Mouse (Mus musculus): Measurements from ENCODE around the gene Kank4. TPM values are rescaled to one million over a fixed set of nuclear protein-coding genes. Genes with fewer than 3 reads are reported as not detected.
A peak's percentile ranks its signal among the peaks of the same experiment; 100 is the strongest.

Kank4 gene
- polyA plus RNA-seq, 1 experiment from 2014 or later, result 0.84 TPM

- Histone ChIP-seq H3K4me1 (ENCODE audit: control insufficient read depth in 2 of 2, insufficient read depth in 2 of 2, low read length in 2 of 2) (peaks cover 3% of the 10 kb centered on the region in 2 experiments; a peak in 3 of 4 replicates), H3K36me3 (ENCODE audit: control insufficient read depth, insufficient read depth, low read length) (no peaks in the 10 kb centered on the region), H3K4me3 (ENCODE audit: control insufficient read depth in 1 of 2, insufficient read depth in 1 of 2, low read depth in 1 of 2, low read length in 2 of 2) (peak overlapping the region; percentile 13 to 34), H3K27me3 (ENCODE audit: control insufficient read depth, insufficient read depth, low read length) (no peaks in the 10 kb centered on the region), H3K27ac (replicated peaks in 1 of 2; ENCODE audit: control insufficient read depth in 1 of 2, insufficient read depth in 1 of 2, low read depth in 2 of 2, low read length in 2 of 2) (peak overlapping the region; percentile 6 to 24; a peak in 1 of 4 replicates), H3K9ac (ENCODE audit: low read length) (peak overlapping the region; percentile 57; the same call in 1 of the 2 replicates), H3K4me2 (ENCODE audit: low read length) (peak overlapping the region; percentile 69), H3K9me3 (ENCODE audit: control insufficient read depth, low read length) (no peaks in the 10 kb centered on the region)
- 3% methylated on average over 10 of the region's 10 CpGs for WGBS
- ATAC-seq (ENCODE audit: insufficient number of reproducible peaks, insufficient read depth, low FRiP score, low read depth), result no peak
Measured at GRCm38 (mm10) chr4:98789861-98790311, 27.5 kb downstream of the Kank4 start.

- H3K4me2 ChIP-seq (ENCODE audit: low read length), result peak overlapping the region; percentile 69
- peak overlapping the region; percentile 13 to 34; a peak in 3 of 4 replicates for H3K4me3 ChIP-seq (ENCODE audit: control insufficient read depth in 1 of 2, insufficient read depth in 1 of 2, low read depth in 1 of 2, low read length in 2 of 2)
- H3K4me1 ChIP-seq (ENCODE audit: control insufficient read depth in 2 of 2, insufficient read depth in 2 of 2, low read length in 2 of 2), result peaks cover 3% of the 10 kb centered on the region in 2 experiments; a peak in 3 of 4 replicates
- no peak overlapping the region for H3K27ac ChIP-seq (replicated peaks in 1 of 2; ENCODE audit: control insufficient read depth in 1 of 2, insufficient read depth in 1 of 2, low read depth in 2 of 2, low read length in 2 of 2)
- no peaks in the 10 kb centered on the region for H3K36me3 ChIP-seq (ENCODE audit: control insufficient read depth, insufficient read depth, low read length)
- no peaks in the 10 kb centered on the region for H3K9me3 ChIP-seq (ENCODE audit: control insufficient read depth, low read length)
- peak overlapping the region; percentile 57; the same call in 1 of the 2 replicates for H3K9ac ChIP-seq (ENCODE audit: low read length)
- no peaks in the 10 kb centered on the region for H3K27me3 ChIP-seq (ENCODE audit: control insufficient read depth, insufficient read depth, low read length)
- 73% methylated on average over 7 of the region's 7 CpGs for WGBS
- ATAC-seq (ENCODE audit: insufficient number of reproducible peaks, insufficient read depth, low FRiP score, low read depth), result no peak
Measured at GRCm38 (mm10) chr4:98789133-98789765, 28.1 kb downstream of the Kank4 start.

- peaks cover 3% of the 10 kb centered on the region in 2 experiments; a peak in 3 of 4 replicates for H3K4me1 ChIP-seq (ENCODE audit: control insufficient read depth in 2 of 2, insufficient read depth in 2 of 2, low read length in 2 of 2)
- no peak overlapping the region for H3K27ac ChIP-seq (replicated peaks in 1 of 2; ENCODE audit: control insufficient read depth in 1 of 2, insufficient read depth in 1 of 2, low read depth in 2 of 2, low read length in 2 of 2)
- H3K4me3 ChIP-seq (ENCODE audit: control insufficient read depth in 1 of 2, insufficient read depth in 1 of 2, low read depth in 1 of 2, low read length in 2 of 2), result no peak overlapping the region
- no peaks in the 10 kb centered on the region for H3K36me3 ChIP-seq (ENCODE audit: control insufficient read depth, insufficient read depth, low read length)
- no peaks in the 10 kb centered on the region for H3K9me3 ChIP-seq (ENCODE audit: control insufficient read depth, low read length)
- WGBS, result 48% methylated on average over 3 of the region's 3 CpGs
- H3K27me3 ChIP-seq (ENCODE audit: control insufficient read depth, insufficient read depth, low read length), result no peaks in the 10 kb centered on the region
- no peak overlapping the region for H3K4me2 ChIP-seq (ENCODE audit: low read length)
- no peak overlapping the region for H3K9ac ChIP-seq (ENCODE audit: low read length)
- ATAC-seq (ENCODE audit: insufficient number of reproducible peaks, insufficient read depth, low FRiP score, low read depth), result no peak
Measured at GRCm38 (mm10) chr4:98786281-98786680, 31.1 kb downstream of the Kank4 start.

- Histone ChIP-seq H3K36me3 (ENCODE audit: control insufficient read depth, insufficient read depth, low read length) (no peaks in the 10 kb centered on the region), H3K9ac (ENCODE audit: low read length) (no peak overlapping the region), H3K27ac (replicated peaks in 1 of 2; ENCODE audit: control insufficient read depth in 1 of 2, insufficient read depth in 1 of 2, low read depth in 2 of 2, low read length in 2 of 2) (no peak overlapping the region), H3K4me2 (ENCODE audit: low read length) (no peak overlapping the region), H3K27me3 (ENCODE audit: control insufficient read depth, insufficient read depth, low read length) (no peaks in the 10 kb centered on the region), H3K9me3 (ENCODE audit: control insufficient read depth, low read length) (no peaks in the 10 kb centered on the region), H3K4me3 (ENCODE audit: control insufficient read depth in 1 of 2, insufficient read depth in 1 of 2, low read depth in 1 of 2, low read length in 2 of 2) (no peak overlapping the region), H3K4me1 (ENCODE audit: control insufficient read depth in 2 of 2, insufficient read depth in 2 of 2, low read length in 2 of 2) (peaks cover 3% of the 10 kb centered on the region in 2 experiments; a peak in 3 of 4 replicates)
- ATAC-seq (ENCODE audit: insufficient number of reproducible peaks, insufficient read depth, low FRiP score, low read depth), result no peak
- WGBS, result 44% methylated on average over 8 of the region's 8 CpGs
Measured at GRCm38 (mm10) chr4:98785851-98786250, 31.5 kb downstream of the Kank4 start.

- Histone ChIP-seq H3K36me3 (ENCODE audit: control insufficient read depth, insufficient read depth, low read length) (no peaks in the 10 kb centered on the region), H3K9ac (ENCODE audit: low read length) (no peak overlapping the region), H3K9me3 (ENCODE audit: control insufficient read depth, low read length) (no peaks in the 10 kb centered on the region), H3K27ac (replicated peaks in 1 of 2; ENCODE audit: control insufficient read depth in 1 of 2, insufficient read depth in 1 of 2, low read depth in 2 of 2, low read length in 2 of 2) (no peak overlapping the region), H3K4me3 (ENCODE audit: control insufficient read depth in 1 of 2, insufficient read depth in 1 of 2, low read depth in 1 of 2, low read length in 2 of 2) (no peak overlapping the region), H3K4me2 (ENCODE audit: low read length) (peak overlapping the region; percentile 50), H3K27me3 (ENCODE audit: control insufficient read depth, insufficient read depth, low read length) (peaks cover 17% of the 10 kb centered on the region), H3K4me1 (ENCODE audit: control insufficient read depth in 2 of 2, insufficient read depth in 2 of 2, low read length in 2 of 2) (peaks cover 10 to 17% of the 10 kb centered on the region in 2 experiments)
- WGBS, result 7% methylated on average over 16 of the region's 16 CpGs
- no peak for ATAC-seq (ENCODE audit: insufficient number of reproducible peaks, insufficient read depth, low FRiP score, low read depth)
Measured at GRCm38 (mm10) chr4:98778219-98778618, 39.1 kb downstream of the Kank4 start.

- no peaks in the 10 kb centered on the region for H3K9me3 ChIP-seq (ENCODE audit: control insufficient read depth, low read length)
- peaks cover 17% of the 10 kb centered on the region for H3K27me3 ChIP-seq (ENCODE audit: control insufficient read depth, insufficient read depth, low read length)
- H3K4me2 ChIP-seq (ENCODE audit: low read length), result peak overlapping the region; percentile 50; the same call in 1 of the 2 replicates
- H3K27ac ChIP-seq (replicated peaks in 1 of 2; ENCODE audit: control insufficient read depth in 1 of 2, insufficient read depth in 1 of 2, low read depth in 2 of 2, low read length in 2 of 2), result no peak overlapping the region
- H3K4me1 ChIP-seq (ENCODE audit: control insufficient read depth in 2 of 2, insufficient read depth in 2 of 2, low read length in 2 of 2), result peaks cover 10 to 17% of the 10 kb centered on the region in 2 experiments
- H3K9ac ChIP-seq (ENCODE audit: low read length), result no peak overlapping the region
- WGBS, result 54% methylated on average over 6 of the region's 6 CpGs
- H3K4me3 ChIP-seq (ENCODE audit: control insufficient read depth in 1 of 2, insufficient read depth in 1 of 2, low read depth in 1 of 2, low read length in 2 of 2), result no peak overlapping the region
- H3K36me3 ChIP-seq (ENCODE audit: control insufficient read depth, insufficient read depth, low read length), result no peaks in the 10 kb centered on the region
- 0 out of 2 replicates have a peak, but pooled peaks have one; percentile 31 for ATAC-seq (ENCODE audit: insufficient number of reproducible peaks, insufficient read depth, low FRiP score, low read depth)
Measured at GRCm38 (mm10) chr4:98777464-98777863, 39.9 kb downstream of the Kank4 start.

- no peak; the same call in 1 of the 2 replicates for ATAC-seq (ENCODE audit: insufficient number of reproducible peaks, insufficient read depth, low FRiP score, low read depth)
- Histone ChIP-seq H3K36me3 (ENCODE audit: control insufficient read depth, insufficient read depth, low read length) (no peaks in the 10 kb centered on the region), H3K4me2 (ENCODE audit: low read length) (no peak overlapping the region), H3K4me1 (ENCODE audit: control insufficient read depth in 2 of 2, insufficient read depth in 2 of 2, low read length in 2 of 2) (peaks cover 10 to 17% of the 10 kb centered on the region in 2 experiments), H3K9me3 (ENCODE audit: control insufficient read depth, low read length) (no peaks in the 10 kb centered on the region), H3K9ac (ENCODE audit: low read length) (no peak overlapping the region), H3K4me3 (ENCODE audit: control insufficient read depth in 1 of 2, insufficient read depth in 1 of 2, low read depth in 1 of 2, low read length in 2 of 2) (no peak overlapping the region), H3K27me3 (ENCODE audit: control insufficient read depth, insufficient read depth, low read length) (peaks cover 17% of the 10 kb centered on the region), H3K27ac (replicated peaks in 1 of 2; ENCODE audit: control insufficient read depth in 1 of 2, insufficient read depth in 1 of 2, low read depth in 2 of 2, low read length in 2 of 2) (no peak overlapping the region)
- 79% methylated on average over 10 of the region's 10 CpGs for WGBS
Measured at GRCm38 (mm10) chr4:98776721-98777427, 40.5 kb downstream of the Kank4 start.
